Mouse (Mus musculus): ENCODE data around the gene Ythdf1.
A peak's percentile ranks its signal among the peaks of the same experiment; 100 is the strongest.

Ythdf1 gene

DNA sequence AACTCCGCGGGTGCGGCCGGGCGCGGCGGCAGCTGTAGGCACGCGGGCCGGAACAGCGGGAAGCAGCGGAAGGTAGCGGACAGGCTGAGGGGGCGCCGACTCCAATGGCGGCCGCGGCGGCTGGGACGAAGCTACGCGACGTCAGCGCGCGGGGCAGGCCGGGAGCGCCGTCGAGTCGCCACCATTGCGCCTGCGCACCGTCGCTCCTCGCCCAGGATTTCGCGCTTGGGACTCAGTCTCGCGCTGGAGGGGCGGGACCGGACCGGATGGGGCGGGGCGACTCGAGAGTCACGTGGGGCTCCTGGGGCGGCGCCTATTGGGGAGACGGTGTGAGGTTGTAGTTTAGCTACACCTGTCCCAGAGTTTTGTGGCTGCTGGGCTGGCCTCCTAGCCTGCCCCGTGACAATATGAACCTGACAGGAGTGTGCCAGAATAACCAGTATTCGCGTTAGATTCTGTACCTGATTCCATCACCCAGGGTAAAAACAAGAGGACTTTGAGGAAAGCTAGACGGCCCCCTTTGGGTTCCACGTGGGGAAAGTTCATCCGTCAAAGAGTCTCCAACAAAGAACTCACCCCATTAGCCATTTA, at the start of gene Ythdf1:
Gene Ythdf1 (minus strand): TSS at position 140 of the 591 bp plus-strand sequence.
- peak; percentile 98 for DNase-seq (ENCODE audit: low spot score)

DNA sequence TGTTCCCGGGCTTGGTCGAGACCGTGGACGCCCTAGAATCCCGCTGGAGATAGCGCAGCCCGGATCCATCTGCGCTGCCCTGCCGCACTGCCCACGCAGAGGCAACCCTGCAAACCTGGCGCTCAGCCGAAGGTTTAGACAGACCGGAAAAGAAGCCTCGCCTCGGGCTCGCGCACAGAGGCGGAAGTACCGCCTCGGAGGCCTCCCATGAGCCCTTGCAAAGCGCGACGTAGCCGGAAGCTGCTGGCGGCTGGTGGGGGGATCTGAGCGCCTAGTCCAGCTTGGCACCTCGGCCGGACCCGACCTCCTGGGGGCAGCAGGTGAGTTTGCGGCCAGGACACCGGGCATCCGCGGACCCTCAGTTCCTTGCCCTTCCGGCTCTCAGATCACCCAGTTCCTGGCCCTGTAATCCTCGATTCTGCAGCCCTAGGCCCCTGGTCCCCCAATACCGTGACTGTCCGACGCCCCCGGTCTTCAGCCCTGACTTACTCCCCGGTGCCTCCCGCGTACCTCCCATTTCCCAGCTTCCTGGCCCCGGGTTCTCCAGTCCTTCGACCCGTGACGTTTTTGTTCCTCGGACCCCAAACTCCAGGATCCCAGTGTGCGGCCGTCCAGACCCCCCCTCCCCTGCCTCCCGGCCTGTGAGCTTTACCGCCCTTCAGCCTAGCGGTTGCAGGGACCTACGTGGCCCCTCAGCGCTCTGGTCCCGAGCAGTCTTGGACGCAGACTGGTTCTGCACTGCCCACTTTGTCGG, 46.4 kb upstream of the Ythdf1 start, which contains the start of gene Arfgap1:
Gene Arfgap1 (plus strand): TSS at position 216 of the 754 bp plus-strand sequence.
- DNase-seq (ENCODE audit: low spot score) = peak; percentile 91

DNA sequence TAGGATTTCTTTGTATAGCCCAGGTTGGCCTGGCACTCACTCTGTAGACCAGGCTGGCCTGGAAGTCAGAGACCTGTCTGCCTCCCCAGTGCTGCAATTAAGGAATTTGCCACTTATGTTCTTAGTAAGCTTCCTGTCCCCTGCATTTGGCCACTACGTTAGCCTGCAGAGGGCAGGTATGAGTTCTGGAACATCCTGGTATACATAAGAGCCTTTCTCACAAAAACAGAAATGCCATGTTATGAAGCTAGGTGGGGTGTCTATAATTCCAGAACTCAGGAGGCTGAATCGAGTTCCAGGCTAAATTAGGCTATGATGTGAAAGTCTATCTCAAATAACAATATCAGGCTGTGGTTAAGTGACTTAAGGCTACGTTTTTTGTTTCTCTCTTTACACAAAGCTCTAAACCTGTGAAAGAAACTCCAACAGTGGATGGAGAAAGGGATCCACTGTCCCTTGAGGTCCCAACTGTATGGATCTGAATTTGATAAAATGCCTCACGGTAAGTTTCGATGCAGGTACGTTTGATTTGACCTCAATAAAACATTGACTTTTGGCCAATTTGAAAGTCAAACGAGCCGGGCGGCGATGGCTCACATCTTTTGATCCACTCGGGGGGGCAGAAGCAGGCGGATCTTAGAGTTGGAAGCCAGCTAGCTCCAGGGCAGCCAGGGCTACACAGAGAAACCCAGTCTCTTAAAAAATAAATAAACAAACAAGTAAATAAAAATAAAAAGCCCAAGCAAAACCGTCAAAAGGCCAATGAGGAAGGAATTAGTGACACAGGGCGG, 45.5 kb upstream of the Ythdf1 start:
- DNase-seq (ENCODE audit: low spot score) = no peak

DNA sequence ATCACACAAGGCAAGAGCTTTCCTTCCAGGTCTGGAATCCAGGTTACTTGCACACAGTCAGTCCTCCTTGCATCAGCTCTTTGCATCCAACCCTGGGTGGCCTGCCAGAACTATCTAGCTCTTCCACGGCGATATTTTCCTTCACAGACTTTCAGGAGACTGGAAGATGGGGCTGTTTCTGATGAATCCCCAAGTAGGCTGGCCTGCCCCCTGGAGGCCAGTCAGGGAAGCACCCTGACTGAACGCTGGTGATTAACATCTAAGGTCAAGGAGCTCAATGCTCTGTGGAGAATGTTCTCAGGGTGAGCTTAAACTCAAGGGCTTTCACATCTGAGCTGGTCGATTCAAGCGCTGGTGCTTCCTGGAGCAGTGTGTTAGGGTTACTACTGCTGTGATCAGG, 43.2 kb upstream of the Ythdf1 start:
- DNase-seq (ENCODE audit: low spot score) = peak; percentile 73

DNA sequence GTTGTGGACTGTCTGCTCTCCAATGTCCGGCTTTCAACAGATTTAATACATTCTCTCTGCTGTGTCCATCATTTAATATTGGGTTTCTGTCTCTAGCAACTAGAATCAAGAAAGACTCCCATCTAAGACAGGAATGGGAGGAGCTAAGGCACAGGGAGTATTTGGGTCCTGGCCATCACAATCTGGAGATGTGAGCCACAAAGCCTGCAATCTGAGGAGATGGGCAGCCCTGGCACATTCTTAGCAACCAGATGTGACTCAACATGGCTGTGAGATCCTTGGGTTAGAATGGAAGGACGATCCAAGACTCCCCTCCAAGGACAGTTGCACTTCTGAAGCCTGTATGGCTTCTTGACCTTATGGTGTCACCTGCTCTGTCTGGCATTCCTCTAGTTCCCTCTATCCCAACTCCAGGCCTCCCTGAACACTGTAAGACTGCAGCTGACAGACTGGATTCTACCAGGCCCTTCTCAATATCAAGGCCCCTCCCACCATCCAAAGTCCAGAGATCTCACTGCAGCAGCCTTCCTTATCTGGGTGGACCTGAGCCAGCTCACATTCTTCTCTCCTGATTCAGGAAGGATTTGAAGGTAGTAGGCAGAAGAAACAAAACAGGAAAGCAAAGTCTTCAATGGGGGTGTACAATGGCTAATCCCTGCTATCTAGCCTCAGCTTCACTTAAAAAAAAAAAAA, 42.0 kb upstream of the Ythdf1 start:
- DNase-seq (ENCODE audit: low spot score) = no peak

DNA sequence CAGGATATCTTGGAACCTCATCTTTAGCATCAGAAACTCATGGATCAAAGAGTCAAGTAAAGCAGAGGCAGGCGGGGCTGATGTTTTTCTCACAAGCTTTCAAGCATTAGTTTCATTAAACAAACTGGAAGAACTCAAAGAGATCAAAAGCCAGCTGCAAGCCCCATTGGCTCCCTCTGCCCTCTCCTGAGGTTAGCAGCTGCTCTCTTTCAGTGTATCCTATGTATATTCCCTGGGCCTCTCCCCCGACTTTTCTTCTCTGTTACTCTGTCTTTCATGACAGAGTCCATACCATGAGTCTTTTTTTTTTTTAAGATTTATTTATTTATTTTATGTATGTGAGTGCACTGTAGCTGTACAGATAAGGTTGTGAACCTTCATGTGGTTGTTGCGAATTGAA, 39.4 kb upstream of the Ythdf1 start:
- DNase-seq (ENCODE audit: low spot score) = no peak

DNA sequence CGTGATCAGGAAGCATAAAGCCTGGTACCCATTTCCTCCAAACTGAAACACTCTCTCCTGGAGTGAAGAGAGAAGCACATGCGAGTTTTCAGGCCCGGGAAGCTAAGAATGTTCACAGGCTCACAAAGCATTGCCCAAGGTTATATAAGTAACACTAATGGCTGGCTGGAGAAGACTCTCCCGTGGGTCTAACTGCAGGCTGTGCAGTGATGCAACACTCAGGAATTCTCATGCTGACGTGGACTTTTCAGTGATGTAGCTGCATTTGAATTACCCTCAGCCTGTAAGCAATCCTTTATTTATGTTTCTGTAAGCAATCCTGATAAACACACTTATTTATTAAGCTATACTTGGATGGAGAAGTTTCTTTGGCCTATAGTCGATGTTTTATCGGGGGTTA, 38.9 kb upstream of the Ythdf1 start:
- DNase-seq (ENCODE audit: low spot score) = no peak

DNA sequence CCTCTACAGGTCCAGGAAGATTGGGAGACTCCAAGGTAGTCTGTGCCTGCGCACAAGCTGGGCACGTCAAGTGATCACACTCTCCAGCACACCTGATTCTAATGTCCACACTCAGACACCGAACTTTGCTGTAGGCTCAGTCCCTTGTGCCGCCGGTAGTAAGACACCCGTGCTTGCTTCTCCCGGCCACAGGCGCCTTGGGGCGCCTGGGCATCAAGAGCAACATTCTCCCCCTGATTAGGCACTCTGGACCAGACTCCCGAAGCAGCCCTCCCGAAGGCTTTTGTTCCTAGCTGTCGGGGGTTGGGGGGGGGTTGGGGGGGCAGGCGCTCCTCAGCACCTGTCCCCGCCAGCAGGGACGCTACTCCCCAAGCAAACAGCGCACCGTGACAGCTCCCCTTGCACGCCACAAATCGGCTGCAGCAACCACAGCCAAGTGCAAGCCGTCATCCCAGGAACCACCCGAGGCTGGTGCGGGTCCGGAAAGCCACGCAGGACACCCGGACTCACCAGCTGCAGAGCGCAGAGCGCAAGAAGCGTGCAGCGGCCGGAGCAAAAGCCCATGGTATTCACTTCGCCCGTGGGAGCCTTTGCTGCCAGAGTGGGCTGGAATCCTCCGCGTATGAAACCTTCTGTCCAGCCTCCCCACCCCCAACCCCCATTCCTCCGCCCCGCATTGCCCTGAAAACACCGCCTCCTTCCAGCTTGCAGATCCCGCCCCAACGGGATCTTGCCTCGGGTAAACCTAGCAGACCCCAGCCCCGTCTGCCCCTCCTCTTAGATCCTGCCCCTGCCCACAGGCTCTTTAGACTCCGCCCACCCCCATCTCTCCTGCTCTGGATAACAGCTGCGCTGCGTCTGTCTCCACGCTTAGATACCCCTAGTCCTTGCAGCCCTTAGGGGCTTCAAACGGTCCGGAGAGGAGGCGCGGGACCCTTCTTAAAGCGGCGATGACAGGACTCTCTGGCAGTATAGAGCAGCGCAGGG, 33.6 kb upstream of the Ythdf1 start, which contains the start of gene Nkain4:
Gene Nkain4 (minus strand): TSS at position 639 of the 987 bp plus-strand sequence.
- DNase-seq (ENCODE audit: low spot score) = peak; percentile 31

DNA sequence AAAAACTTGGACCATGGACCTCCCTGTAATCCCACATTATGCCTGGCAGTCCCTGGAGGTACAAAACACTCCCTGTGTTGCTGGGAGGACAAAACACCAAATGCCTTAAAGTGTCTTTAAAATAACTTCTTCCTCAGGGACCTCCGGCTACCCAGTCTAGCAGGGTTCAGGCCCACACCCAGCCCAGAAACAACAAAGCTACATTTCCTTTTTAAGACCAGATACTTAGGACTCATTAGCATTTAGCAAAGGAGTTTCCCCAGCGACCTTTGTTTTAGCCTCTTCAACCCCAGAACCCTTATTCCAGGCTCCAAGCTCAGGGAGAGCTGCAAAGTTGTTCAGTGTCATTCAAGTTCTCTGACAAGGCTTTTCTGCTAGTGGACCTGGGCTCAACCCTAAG, 32.9 kb upstream of the Ythdf1 start:
- no peak for DNase-seq (ENCODE audit: low spot score)

DNA sequence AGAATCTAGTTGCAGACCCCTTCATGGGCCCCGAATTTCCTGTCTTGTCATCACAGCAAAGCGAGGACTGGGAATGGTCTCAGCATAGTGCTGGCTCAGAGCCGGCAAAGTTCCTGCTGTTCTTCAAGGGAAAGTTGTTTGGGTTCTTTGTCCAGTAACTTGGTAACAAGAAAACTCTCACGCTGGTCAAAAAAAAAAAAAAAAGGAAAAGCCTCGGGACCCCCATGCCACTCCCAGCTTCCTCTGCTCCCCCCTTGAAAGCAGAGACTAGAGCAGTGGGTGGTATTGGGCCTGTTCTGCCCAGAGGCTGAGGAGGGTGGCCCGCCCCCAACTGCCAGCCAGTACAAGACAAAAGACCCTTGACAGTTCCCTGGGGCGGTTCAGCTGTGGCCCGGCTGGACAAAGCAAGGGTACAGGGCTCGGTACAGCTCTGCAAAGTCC, 32.0 kb upstream of the Ythdf1 start:
- no peak for DNase-seq (ENCODE audit: low spot score)

DNA sequence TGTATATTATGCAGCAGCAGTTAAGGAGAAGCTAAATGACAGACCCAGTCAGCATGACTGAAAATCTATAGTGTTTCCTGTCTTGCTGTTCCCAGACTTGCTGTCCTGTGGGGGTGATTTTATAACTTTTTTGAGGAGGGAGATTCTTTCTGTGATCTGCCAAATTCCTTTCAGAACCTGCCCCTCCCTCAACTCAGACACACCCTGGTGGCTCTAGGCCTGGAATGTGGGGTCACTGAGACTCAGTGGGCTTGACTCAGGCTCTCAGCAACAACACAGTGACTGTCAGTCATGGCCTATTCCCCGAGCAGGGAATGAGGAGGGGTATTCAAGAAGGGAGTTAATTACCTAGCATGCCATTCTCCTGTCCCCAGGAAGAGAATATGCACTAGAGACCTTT, 29.2 kb upstream of the Ythdf1 start:
- no peak for DNase-seq (ENCODE audit: low spot score)

DNA sequence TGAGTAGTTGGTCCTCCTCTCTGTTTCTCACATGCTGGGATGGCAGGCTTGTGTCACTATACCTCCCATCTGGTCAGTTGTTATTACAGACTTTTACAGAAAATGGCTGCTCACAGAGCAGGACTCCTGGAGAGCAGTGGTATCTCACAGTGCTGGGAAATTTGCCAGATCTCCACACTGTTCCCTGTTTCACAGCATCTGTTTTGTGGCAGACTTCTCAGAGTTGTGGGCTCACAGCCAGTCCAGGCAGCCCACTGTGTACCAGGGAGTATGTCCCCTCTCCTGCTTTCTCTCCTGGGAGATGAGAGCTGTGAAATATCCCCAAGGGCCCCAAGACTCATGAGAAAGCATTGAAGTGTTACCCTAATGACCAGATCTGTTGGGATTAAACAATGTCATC, 21.1 kb upstream of the Ythdf1 start:
- DNase-seq (ENCODE audit: low spot score) = no peak

DNA sequence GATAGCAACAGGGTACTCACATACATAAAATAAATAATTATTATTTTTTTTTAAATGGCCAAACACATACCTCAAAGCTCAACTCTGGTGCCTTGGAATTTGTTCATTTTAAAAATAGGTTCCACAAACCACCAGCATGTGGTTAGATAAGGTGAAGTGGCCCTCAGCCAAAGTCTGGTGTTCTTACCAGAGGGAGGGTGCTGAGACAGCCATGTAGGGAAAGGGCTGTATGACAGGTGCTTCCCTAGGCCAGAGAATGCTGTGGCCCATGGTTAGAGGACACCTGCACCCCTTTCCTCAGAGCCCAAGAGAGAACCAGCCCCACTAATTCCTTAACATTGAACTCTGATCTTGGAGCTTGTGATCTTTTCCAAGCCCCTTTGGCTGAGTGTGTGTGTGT, 19.4 kb upstream of the Ythdf1 start:
- DNase-seq (ENCODE audit: low spot score) = no peak

DNA sequence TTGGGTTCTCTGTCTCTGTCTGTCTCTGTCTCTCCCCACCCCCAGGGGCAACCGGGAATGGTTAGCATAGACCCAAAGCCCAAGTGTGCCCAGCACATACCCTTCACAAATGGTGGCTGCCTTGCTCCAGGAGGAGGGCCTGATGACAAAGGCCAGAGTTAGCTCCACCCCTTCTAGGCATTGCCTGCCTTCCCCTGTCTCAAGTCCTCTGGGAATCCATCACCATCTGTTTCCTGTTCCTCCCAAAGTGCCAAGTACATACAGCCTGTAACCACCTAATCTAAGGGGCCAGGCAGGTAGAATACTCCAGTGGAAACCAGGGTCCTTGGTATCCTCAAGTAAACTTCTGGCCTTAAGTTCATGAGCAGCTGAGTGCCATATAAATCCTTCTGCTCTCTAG, 11.7 kb upstream of the Ythdf1 start:
- DNase-seq (ENCODE audit: low spot score) = no peak

DNA sequence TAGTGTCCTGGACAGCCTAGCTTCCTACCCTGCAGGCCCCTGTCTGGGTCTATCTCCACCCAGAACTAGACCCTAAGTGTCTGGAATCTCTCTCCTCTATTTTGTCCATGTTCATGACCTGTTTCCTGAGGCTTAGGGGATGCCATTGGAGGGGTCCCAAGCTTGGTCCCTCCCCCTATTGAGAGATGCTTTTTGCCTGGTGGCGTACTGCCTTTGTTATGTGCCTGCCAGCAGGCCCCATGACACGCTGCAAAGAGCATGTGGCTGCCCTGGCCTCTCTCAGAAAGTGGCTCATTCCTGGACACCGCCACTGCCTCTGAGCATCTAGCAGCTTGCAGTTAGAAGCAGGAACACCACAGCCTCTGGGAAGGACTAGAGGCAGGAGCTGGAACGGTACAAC, 8.0 kb upstream of the Ythdf1 start, which contains the start of gene Birc7:
Gene Birc7 (plus strand): TSS at position 301 of the 400 bp plus-strand sequence.
- DNase-seq (ENCODE audit: low spot score) = no peak

DNA sequence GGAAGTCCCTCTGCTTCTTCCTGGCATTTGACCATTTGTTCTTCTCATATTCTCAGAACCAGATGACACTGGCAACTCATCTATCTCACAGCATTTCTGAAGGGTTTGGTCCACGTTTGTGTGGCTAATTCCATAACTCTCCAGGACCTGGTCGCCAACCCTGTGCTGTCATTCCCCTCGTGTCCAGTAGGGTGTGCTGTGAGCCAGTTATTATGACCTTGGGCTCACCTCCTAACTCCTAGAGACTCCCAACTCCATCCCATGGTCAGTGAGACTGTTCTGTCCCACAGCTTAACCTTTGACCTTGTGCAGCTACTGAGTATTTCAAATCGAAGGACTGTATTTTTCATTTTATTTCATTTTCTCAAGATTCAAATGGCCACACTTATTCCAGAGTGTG, 4.4 kb upstream of the Ythdf1 start:
- DNase-seq (ENCODE audit: low spot score) = peak; percentile 69

DNA sequence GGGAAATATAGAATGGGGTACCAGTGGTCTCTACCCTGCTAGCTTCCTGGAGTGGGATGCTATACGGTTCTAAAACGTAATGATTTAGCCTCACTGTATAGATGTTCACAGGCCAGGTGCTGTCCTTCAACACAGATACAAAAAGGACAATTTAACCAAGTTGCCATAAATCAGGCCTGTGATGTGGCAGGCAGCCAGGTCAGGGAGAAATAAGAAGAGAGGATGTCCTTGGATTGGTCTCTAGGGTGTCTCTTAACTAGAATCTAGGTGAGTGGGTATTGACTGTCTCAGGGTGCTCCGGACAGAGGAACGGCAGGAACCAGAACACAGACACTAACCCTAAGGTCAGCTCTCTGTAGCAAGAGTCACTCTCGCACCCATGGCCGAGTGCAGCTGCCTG, 2.0 kb upstream of the Ythdf1 start:
- DNase-seq (ENCODE audit: low spot score) = no peak

DNA sequence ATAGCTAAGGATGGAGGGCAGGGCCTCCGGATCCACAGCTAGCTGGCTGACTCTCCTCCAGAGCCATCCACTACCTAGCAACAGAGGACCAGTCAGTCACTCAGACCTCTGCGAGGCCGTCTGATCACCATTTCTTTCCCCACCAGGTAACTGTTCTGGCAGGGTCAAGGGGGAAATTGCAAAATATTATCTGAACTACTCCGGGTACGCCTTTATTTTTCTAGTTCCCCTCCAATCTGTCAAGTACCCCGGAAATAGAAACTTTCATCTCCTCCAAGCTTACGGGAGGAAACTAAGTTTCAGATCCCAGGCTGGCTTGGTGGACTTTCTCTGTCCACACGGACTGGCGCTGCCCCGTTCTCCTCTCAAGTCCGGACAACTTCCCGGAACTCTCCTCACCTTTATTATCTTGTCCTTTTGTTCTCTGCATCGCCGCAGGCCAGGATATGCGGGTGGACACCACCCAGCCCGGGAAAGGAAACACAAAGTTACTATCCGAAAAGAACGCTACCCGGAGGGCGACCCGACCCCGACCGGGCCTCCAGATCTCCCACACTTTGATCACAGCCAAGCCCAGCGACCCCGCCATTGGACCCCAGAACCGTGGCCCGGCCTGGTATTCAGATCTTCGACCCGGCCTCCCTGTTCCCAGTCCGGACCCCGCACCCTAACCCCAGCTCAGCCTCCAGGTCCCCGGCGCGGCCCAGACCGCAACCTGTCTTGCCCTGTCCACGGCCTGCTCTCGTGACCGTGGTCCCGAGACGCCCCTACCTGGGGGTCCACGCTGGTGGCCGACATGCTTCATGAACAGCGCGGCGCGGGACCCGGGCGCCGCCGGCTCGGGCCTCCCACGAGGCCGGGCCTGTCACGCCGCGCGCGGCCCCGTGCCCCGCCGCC, 588 bp downstream of the Ythdf1 start:
- peak; percentile 13 for DNase-seq (ENCODE audit: low spot score)

DNA sequence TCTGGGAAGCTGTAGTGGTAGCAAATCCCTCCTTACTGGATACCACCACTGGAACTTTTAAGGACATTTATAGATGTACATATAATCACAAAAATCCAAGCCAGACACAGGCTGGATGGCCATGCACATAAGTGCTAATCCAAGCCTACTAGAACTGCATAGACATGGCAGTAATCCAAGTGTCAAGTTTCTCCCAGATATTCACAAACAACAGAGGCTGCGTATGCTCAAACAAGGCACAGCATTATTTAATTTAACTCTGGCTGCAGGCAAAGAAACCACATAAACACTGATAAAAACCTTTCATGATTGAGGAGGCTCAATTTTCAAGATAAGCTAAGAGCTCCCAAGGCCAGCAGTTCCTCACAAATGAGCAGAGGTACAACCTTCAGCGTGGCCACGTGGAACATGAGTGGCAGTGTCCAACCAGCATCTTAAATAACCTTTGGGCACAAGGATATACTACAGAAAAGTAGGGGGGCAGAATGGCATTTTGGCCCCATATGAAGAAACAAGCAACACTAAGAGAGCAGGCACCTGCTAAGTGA, 4.8 kb downstream of the Ythdf1 start:
- DNase-seq (ENCODE audit: low spot score) = no peak

DNA sequence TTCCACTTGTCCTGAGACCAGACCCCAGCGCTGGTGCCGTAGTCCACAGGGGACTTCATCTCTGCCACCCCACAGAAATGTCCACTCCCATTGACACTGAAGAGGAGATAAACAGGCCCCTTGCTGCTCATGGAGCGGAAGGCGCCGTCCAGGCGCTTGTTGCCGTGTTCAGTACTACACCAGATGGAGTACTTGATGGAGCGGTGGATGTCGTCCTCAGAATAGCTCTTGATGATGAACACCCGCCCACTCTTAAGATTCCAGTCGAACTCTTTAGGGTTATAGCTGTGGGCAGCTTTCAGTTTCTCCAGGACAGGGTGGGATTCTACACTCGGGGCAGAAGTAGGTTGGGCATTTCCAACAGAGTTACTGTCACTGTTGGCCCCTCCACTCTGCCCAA, 9.8 kb downstream of the Ythdf1 start:
- DNase-seq (ENCODE audit: low spot score) = no peak
